Mouse (Mus musculus) hindbrain, embryonic 14.5 days (tissue): Measurements from ENCODE around the gene Pigv. TPM values are rescaled to one million over a fixed set of nuclear protein-coding genes. Genes with fewer than 3 reads are reported as not detected.
A peak's percentile ranks its signal among the peaks of the same experiment; 100 is the strongest.

Experiments used
- ATAC-seq: fragments of 200-750 bp; cut with Nextera tagmentation; 2 replicates; pipeline ENCODE4 v1.8.0; 2017; ENCODE audit warnings: moderate number of reproducible peaks, mild to moderate bottlenecking, moderate TSS enrichment, moderate library complexity; ENCODE audit not compliant: low FRiP score
- DNase-seq: peaks from one replicate; pipeline ENCODE4 v3.0.0-alpha.2; 2015; ENCODE audit warnings: low spot score
- H3K27ac ChIP-seq: fragments of 300-500 bp; sonication (generic); 2 replicates; pipeline ENCODE4 v1.5.1; 2014; ENCODE audit warnings: mild to moderate bottlenecking, moderate library complexity
- H3K27me3 ChIP-seq: fragments of 300-500 bp; sonication (generic); 2 replicates; pipeline ENCODE4 v1.6.1; 2014; ENCODE audit warnings: mild to moderate bottlenecking, low read length, mixed read lengths; ENCODE audit not compliant: control insufficient read depth, insufficient read depth
- H3K36me3 ChIP-seq: fragments of 300-500 bp; sonication (generic); replicated peaks from 2 replicates; pipeline ENCODE4 v1.6.1; 2014; ENCODE audit not compliant: control insufficient read depth, insufficient read depth
- H3K4me1 ChIP-seq: fragments of 300-500 bp; sonication (generic); replicated peaks from 2 replicates; pipeline ENCODE4 v1.6.1; 2014; ENCODE audit warnings: antibody characterized with exemption, low read length, mixed read lengths; ENCODE audit not compliant: control insufficient read depth, insufficient read depth
- H3K4me2 ChIP-seq: fragments of 300-500 bp; sonication (generic); replicated peaks from 2 replicates; pipeline ENCODE4 v1.6.1; 2014; ENCODE audit warnings: mild to moderate bottlenecking, moderate library complexity
- H3K4me3 ChIP-seq: fragments of 300-500 bp; sonication (generic); replicated peaks from 2 replicates; pipeline ENCODE4 v1.5.1; 2014; ENCODE audit warnings: mild to moderate bottlenecking, low read length
- H3K9ac ChIP-seq: fragments of 300-500 bp; sonication (generic); 2 replicates; pipeline ENCODE4 v1.6.1; 2014
- H3K9me3 ChIP-seq: fragments of 300-500 bp; sonication (generic); 2 replicates; pipeline ENCODE4 v1.6.1; 2016; ENCODE audit warnings: low read length; ENCODE audit not compliant: control insufficient read depth
- WGBS: fragments of 180-500 bp; shearing (Covaris S2); extraction: QIAGEN DNeasy Blood & Tissue Kit; methylation state at CpG from one replicate; pipeline ENCODE4 v1.1.7; 2014; 5-methylcytosine and 5-hydroxymethylcytosine counted together
- polyA plus RNA-seq: library from polyadenylated mRNA; unstranded; fragments of >200 nt; fragmentation: Nextera tagmentation; extraction: Ambion mirVana; gene quantifications from 2 replicates; pipeline ENCODE4 v1.2.1, GENCODE M21; 2014

Pigv gene
- polyA plus RNA-seq, 1 experiment from 2014 or later: 10.1 TPM

DNA sequence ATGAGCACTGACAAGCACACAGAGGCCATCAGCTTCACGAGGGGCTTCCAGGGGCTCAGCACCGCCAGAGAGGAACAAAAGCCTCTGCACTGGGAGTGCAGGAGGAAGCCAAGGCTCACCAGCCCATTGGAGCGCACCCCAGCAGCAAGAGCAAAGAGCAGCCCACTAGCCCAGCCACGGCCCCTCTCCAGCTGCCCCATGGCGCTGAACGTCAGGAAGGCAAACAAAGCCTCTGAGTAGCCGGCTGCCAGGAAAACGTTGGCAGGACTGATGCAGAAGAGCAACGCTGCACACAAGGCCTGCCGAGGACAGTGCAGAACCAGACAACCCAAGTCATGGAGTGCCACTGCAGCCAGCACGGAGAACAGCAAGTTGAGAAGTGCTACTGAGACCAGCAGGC is 7.3 kb downstream of the Pigv start:
- H3K27ac ChIP-seq: peak overlapping the region; percentile 33
- peak; percentile 54; the same call in 1 of the 2 replicates for ATAC-seq
- peaks cover 16% of the 10 kb centered on the region for H3K4me1 ChIP-seq
- no peak overlapping the region for H3K4me3 ChIP-seq
- 35% methylated on average over 11 of the region's 11 CpGs for WGBS
- no peak for DNase-seq
- no peak overlapping the region for H3K4me2 ChIP-seq
- peaks cover 11% of the 10 kb centered on the region; the same call in 1 of the 2 replicates for H3K36me3 ChIP-seq
- H3K27me3 ChIP-seq: no peaks in the 10 kb centered on the region
- H3K9me3 ChIP-seq: no peaks in the 10 kb centered on the region
- 0 out of 2 replicates have a peak overlapping the region, but pooled peaks have one; percentile 16 for H3K9ac ChIP-seq

GRCm38 (mm10) chr4:133662945-133663344 is 9.5 kb downstream of the Pigv start:
- Histone ChIP-seq H3K4me2 (no peak overlapping the region), H3K9me3 (no peaks in the 10 kb centered on the region), H3K9ac (no peak overlapping the region), H3K27ac (no peak overlapping the region), H3K4me1 (peaks cover 20% of the 10 kb centered on the region), H3K27me3 (no peaks in the 10 kb centered on the region), H3K36me3 (peaks cover 7% of the 10 kb centered on the region; the same call in 1 of the 2 replicates), H3K4me3 (no peak overlapping the region)
- no peak for DNase-seq
- 88% methylated on average over 8 of the region's 8 CpGs for WGBS
- ATAC-seq: no peak

- Histone ChIP-seq H3K4me2 (no peak overlapping the region), H3K36me3 (peaks cover 6% of the 10 kb centered on the region; the same call in 1 of the 2 replicates), H3K9me3 (no peaks in the 10 kb centered on the region), H3K4me1 (peaks cover 20% of the 10 kb centered on the region), H3K4me3 (no peak overlapping the region), H3K9ac (no peak overlapping the region), H3K27me3 (no peaks in the 10 kb centered on the region), H3K27ac (no peak overlapping the region)
- DNase-seq: no peak
- WGBS: 89% methylated on average over 8 of the region's 8 CpGs
- ATAC-seq: no peak
Observed at GRCm38 (mm10) chr4:133662421-133662820, 10.0 kb downstream of the Pigv start.

GRCm38 (mm10) chr4:133660193-133661155 is 12.0 kb downstream of the Pigv start:
- peaks cover 20% of the 10 kb centered on the region for H3K4me1 ChIP-seq
- no peaks in the 10 kb centered on the region for H3K9me3 ChIP-seq
- peak overlapping the region; percentile 28 for H3K4me2 ChIP-seq
- ATAC-seq: peak; percentile 84
- H3K4me3 ChIP-seq: peak overlapping the region; percentile 18
- no peaks in the 10 kb centered on the region for H3K27me3 ChIP-seq
- WGBS: 16% methylated on average over 10 of the region's 10 CpGs
- DNase-seq: peak; percentile 81
- H3K9ac ChIP-seq: peak overlapping the region; percentile 47
- H3K36me3 ChIP-seq: peaks cover 6% of the 10 kb centered on the region; the same call in 1 of the 2 replicates
- H3K27ac ChIP-seq: peak overlapping the region; percentile 84

GRCm38 (mm10) chr4:133659497-133660192 is 12.8 kb downstream of the Pigv start:
- peaks cover 6% of the 10 kb centered on the region; the same call in 1 of the 2 replicates for H3K36me3 ChIP-seq
- peak overlapping the region; percentile 84 for H3K27ac ChIP-seq
- no peak for DNase-seq
- H3K4me2 ChIP-seq: peak overlapping the region; percentile 28
- H3K4me1 ChIP-seq: peaks cover 20% of the 10 kb centered on the region
- H3K4me3 ChIP-seq: peak overlapping the region; percentile 18
- no peak; the same call in 1 of the 2 replicates for ATAC-seq
- H3K9ac ChIP-seq: peak overlapping the region; percentile 47
- no peaks in the 10 kb centered on the region for H3K9me3 ChIP-seq
- no peaks in the 10 kb centered on the region for H3K27me3 ChIP-seq
- WGBS: 18% methylated on average over 15 of the region's 15 CpGs

- no peak overlapping the region for H3K4me3 ChIP-seq
- DNase-seq (no peak), ATAC-seq (no peak)
- H3K9ac ChIP-seq: no peak overlapping the region
- 42% methylated on average over 2 of the region's 2 CpGs for WGBS
- H3K36me3 ChIP-seq: peaks cover 6% of the 10 kb centered on the region; the same call in 1 of the 2 replicates
- H3K4me2 ChIP-seq: no peak overlapping the region; the same call in 1 of the 2 replicates
- H3K27me3 ChIP-seq: no peaks in the 10 kb centered on the region
- H3K4me1 ChIP-seq: peaks cover 16% of the 10 kb centered on the region
- no peak overlapping the region for H3K27ac ChIP-seq
- H3K9me3 ChIP-seq: no peaks in the 10 kb centered on the region
Observed at GRCm38 (mm10) chr4:133658729-133659128, 13.7 kb downstream of the Pigv start.

- no peak for DNase-seq
- WGBS: 48% methylated on average over 5 of the region's 5 CpGs
- no peak overlapping the region for H3K27ac ChIP-seq
Observed at GRCm38 (mm10) chr4:133657829-133658458, 14.5 kb downstream of the Pigv start.

DNA sequence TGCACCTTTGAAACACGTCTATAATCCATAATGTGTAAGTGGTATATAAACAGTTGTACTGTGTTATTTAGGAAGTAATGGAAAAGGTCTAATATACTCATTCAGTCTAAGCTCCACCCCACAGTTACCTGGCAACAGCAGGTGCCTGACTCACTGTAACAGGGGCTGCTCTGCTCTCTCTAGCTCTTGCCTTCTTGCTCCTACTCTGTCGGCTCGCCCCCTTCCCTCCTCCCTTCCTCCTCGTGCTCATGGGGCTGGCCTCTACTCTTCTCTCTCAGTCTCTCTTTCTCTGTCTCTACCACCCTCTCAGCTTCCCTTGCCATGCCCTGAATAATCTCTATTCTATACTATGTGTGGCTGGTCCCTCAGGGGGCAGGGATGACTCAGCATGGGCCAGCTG is 15.4 kb downstream of the Pigv start:
- H3K27me3 ChIP-seq: no peaks in the 10 kb centered on the region
- ATAC-seq (no peak), DNase-seq (no peak)
- no peak overlapping the region for H3K9ac ChIP-seq
- H3K9me3 ChIP-seq: no peaks in the 10 kb centered on the region
- 33% methylated on average over 4 of the region's 4 CpGs for WGBS
- peaks cover 16% of the 10 kb centered on the region for H3K4me1 ChIP-seq
- H3K4me3 ChIP-seq: no peak overlapping the region
- no peak overlapping the region for H3K27ac ChIP-seq
- no peak overlapping the region for H3K4me2 ChIP-seq
- H3K36me3 ChIP-seq: no peaks in the 10 kb centered on the region

More at GRCm38 (mm10) chr4:133657829-133658458, 14.5 kb downstream of the Pigv start:
- Histone ChIP-seq H3K36me3 (peaks cover 6% of the 10 kb centered on the region; the same call in 1 of the 2 replicates), H3K9ac (no peak overlapping the region), H3K4me1 (peaks cover 16% of the 10 kb centered on the region), H3K4me2 (no peak overlapping the region), H3K4me3 (no peak overlapping the region), H3K27me3 (no peaks in the 10 kb centered on the region), H3K9me3 (no peaks in the 10 kb centered on the region)
- no peak for ATAC-seq
